Mouse (Mus musculus): ENCODE measurements around the gene Lrrc75a. TPM values are rescaled to one million over a fixed set of nuclear protein-coding genes. Genes with fewer than 3 reads are reported as not detected.
A peak's percentile ranks its signal among the peaks of the same experiment; 100 is the strongest.

The Lrrc75a gene
- polyA plus RNA-seq, 1 experiment from 2014 or later = 10.4 TPM

GRCm38 (mm10) chr11:62608826-62609675 lies 39.3 kb downstream of the Lrrc75a start:
- Histone ChIP-seq H3K4me2 (no peak overlapping the region), H3K4me1 (replicated peaks) (peaks cover 60% of the 10 kb centered on the region), H3K27ac (0 out of 2 replicates have a peak overlapping the region, but pooled peaks have one; percentile 40), H3K4me3 (no peak overlapping the region), H3K27me3 (no peaks in the 10 kb centered on the region), H3K36me3 (peaks cover 65% of the 10 kb centered on the region), H3K9ac (peak overlapping the region; percentile 36; the same call in 1 of the 2 replicates), H3K9me3 (no peaks in the 10 kb centered on the region)
- ATAC-seq (ENCODE audit: low FRiP score) = no peak
- WGBS = 77% methylated on average over 10 of the region's 10 CpGs

GRCm38 (mm10) chr11:62607952-62608201 lies 40.4 kb downstream of the Lrrc75a start:
- no peak overlapping the region for H3K4me2 ChIP-seq
- WGBS = 96% methylated on average over 1 of the region's 1 CpGs
- peaks cover 65% of the 10 kb centered on the region for H3K36me3 ChIP-seq
- no peak for ATAC-seq (ENCODE audit: low FRiP score)
- H3K27me3 ChIP-seq = no peaks in the 10 kb centered on the region
- H3K9me3 ChIP-seq = no peaks in the 10 kb centered on the region
- peaks cover 59% of the 10 kb centered on the region for H3K4me1 ChIP-seq (replicated peaks)
- H3K9ac ChIP-seq = peak overlapping the region; percentile 36; the same call in 1 of the 2 replicates
- H3K27ac ChIP-seq = no peak overlapping the region
- H3K4me3 ChIP-seq = no peak overlapping the region

GRCm38 (mm10) chr11:62607170-62607951 lies 41.0 kb downstream of the Lrrc75a start:
- H3K9ac ChIP-seq = peak overlapping the region; percentile 10; the same call in 1 of the 2 replicates
- H3K36me3 ChIP-seq = peaks cover 65% of the 10 kb centered on the region

GRCm38 (mm10) chr11:62606299-62607169 lies 41.8 kb downstream of the Lrrc75a start:
- H3K4me1 ChIP-seq (replicated peaks) = peaks cover 52% of the 10 kb centered on the region
- peak overlapping the region; percentile 94; the same call in 1 of the 2 replicates for H3K4me2 ChIP-seq
- no peaks in the 10 kb centered on the region for H3K27me3 ChIP-seq
- peaks cover 65% of the 10 kb centered on the region for H3K36me3 ChIP-seq
- H3K27ac ChIP-seq = peak overlapping the region; percentile 53; the same call in 1 of the 2 replicates
- no peak overlapping the region for H3K4me3 ChIP-seq
- H3K9ac ChIP-seq = peak overlapping the region; percentile 30; the same call in 1 of the 2 replicates
- no peaks in the 10 kb centered on the region for H3K9me3 ChIP-seq
- no peak for ATAC-seq (ENCODE audit: low FRiP score)
- WGBS = 65% methylated on average over 10 of the region's 10 CpGs

More at GRCm38 (mm10) chr11:62607170-62607951, 41.0 kb downstream of the Lrrc75a start:
- no peak for ATAC-seq (ENCODE audit: low FRiP score)
- peaks cover 53% of the 10 kb centered on the region for H3K4me1 ChIP-seq (replicated peaks)
- 65% methylated on average over 10 of the region's 10 CpGs for WGBS
- H3K27ac ChIP-seq = 0 out of 2 replicates have a peak overlapping the region, but pooled peaks have one; percentile 35
- no peaks in the 10 kb centered on the region for H3K27me3 ChIP-seq
- H3K9me3 ChIP-seq = no peaks in the 10 kb centered on the region
- H3K4me2 ChIP-seq = no peak overlapping the region
- no peak overlapping the region for H3K4me3 ChIP-seq

- Histone ChIP-seq H3K4me3 (peak overlapping the region; percentile 57), H3K9ac (peak overlapping the region; percentile 90), H3K9me3 (no peaks in the 10 kb centered on the region), H3K27me3 (no peaks in the 10 kb centered on the region), H3K27ac (peak overlapping the region; percentile 53), H3K4me2 (peak overlapping the region; percentile 94), H3K4me1 (replicated peaks) (peaks cover 53% of the 10 kb centered on the region), H3K36me3 (peaks cover 65% of the 10 kb centered on the region)
- no peak for ATAC-seq (ENCODE audit: low FRiP score)
- WGBS = 38% methylated on average over 10 of the region's 10 CpGs
These were observed 42.6 kb downstream of the Lrrc75a start for GRCm38 (mm10) chr11:62605619-62606298.

GRCm38 (mm10) chr11:62604886-62605618 lies 43.3 kb downstream of the Lrrc75a start:
- H3K36me3 ChIP-seq = peaks cover 58% of the 10 kb centered on the region
- no peaks in the 10 kb centered on the region for H3K27me3 ChIP-seq
- H3K4me2 ChIP-seq = peak overlapping the region; percentile 94
- no peak for ATAC-seq (ENCODE audit: low FRiP score)
- peak overlapping the region; percentile 53 for H3K27ac ChIP-seq
- H3K9ac ChIP-seq = peak overlapping the region; percentile 90
- H3K4me1 ChIP-seq (replicated peaks) = peaks cover 53% of the 10 kb centered on the region
- WGBS = 31% methylated on average over 3 of the region's 3 CpGs
- H3K4me3 ChIP-seq = peak overlapping the region; percentile 57
- H3K9me3 ChIP-seq = no peaks in the 10 kb centered on the region

GRCm38 (mm10) chr11:62604123-62604706 lies 44.1 kb downstream of the Lrrc75a start:
- no peaks in the 10 kb centered on the region for H3K27me3 ChIP-seq
- peak overlapping the region; percentile 13; the same call in 1 of the 2 replicates for H3K27ac ChIP-seq
- peaks cover 53% of the 10 kb centered on the region for H3K4me1 ChIP-seq (replicated peaks)
- H3K4me3 ChIP-seq = peak overlapping the region; percentile 57
- ATAC-seq (ENCODE audit: low FRiP score) = no peak
- peaks cover 54% of the 10 kb centered on the region for H3K36me3 ChIP-seq
- 20% methylated on average over 5 of the region's 5 CpGs for WGBS
- H3K9ac ChIP-seq = peak overlapping the region; percentile 90
- H3K9me3 ChIP-seq = no peaks in the 10 kb centered on the region
- peak overlapping the region; percentile 94 for H3K4me2 ChIP-seq

- Histone ChIP-seq H3K4me3 (peak overlapping the region; percentile 57), H3K9me3 (no peaks in the 10 kb centered on the region), H3K36me3 (peaks cover 48% of the 10 kb centered on the region), H3K27ac (peak overlapping the region; percentile 95), H3K27me3 (no peaks in the 10 kb centered on the region), H3K4me2 (peak overlapping the region; percentile 94), H3K9ac (peak overlapping the region; percentile 90), H3K4me1 (replicated peaks) (peaks cover 54% of the 10 kb centered on the region)
- no peak for ATAC-seq (ENCODE audit: low FRiP score)
- WGBS = under 1% methylated on average over 13 of the region's 13 CpGs
These were observed 44.8 kb downstream of the Lrrc75a start for GRCm38 (mm10) chr11:62603312-62604056.

- Histone ChIP-seq H3K9ac (peak overlapping the region; percentile 90), H3K27me3 (no peaks in the 10 kb centered on the region), H3K4me2 (peak overlapping the region; percentile 94), H3K36me3 (peaks cover 41% of the 10 kb centered on the region), H3K4me3 (peak overlapping the region; percentile 57), H3K4me1 (replicated peaks) (peaks cover 60% of the 10 kb centered on the region), H3K9me3 (no peaks in the 10 kb centered on the region), H3K27ac (peak overlapping the region; percentile 95)
- ATAC-seq (ENCODE audit: low FRiP score) = peak; percentile 96
- under 1% methylated on average over 58 of the region's 58 CpGs for WGBS
These were observed 45.6 kb downstream of the Lrrc75a start for GRCm38 (mm10) chr11:62602619-62603311.

All from hindbrain, embryonic 13.5 days (tissue).